Comparison of ENCODE assay signal across 23 mouse cellular contexts in the genomic region with DNA sequence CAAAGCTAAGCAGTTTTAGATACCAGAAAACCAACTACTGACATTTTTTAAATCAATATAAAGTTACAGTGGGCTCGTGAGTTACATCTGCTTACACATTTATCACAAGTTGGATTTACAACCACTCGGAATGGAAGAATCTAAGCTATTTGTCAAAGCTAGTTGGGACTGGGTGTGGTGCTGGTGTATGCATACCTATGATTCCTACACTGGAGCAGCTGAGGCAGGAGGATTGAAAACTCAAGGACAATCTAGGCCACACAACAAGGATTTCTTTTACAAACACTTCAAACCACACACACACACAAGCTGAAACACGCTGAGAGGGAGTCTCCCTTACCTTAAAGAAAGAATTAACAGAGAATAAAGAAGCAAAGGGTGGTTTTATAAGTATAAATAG. TPM values are rescaled to one million over a fixed set of nuclear protein-coding genes. Genes with fewer than 3 reads are reported as not detected.
DNase-seq lines count a peak whose midpoint lies in the region; TF ChIP-seq lines count a peak whose summit lies in the region.
"Had no signal": no experiment of that assay in that cellular context is flagged by ENCODE, and none has a peak within 500 bp of the region (broad histone marks: within the 10 kb centered on the region; RNA-seq: fewer than 3 reads in every experiment).

No protein-coding gene starts in this region.

- H3K9ac ChIP-seq in heart, adult 2 months (ENCODE audit: low read depth, low read length): no peak overlapping the region
- H3K9ac ChIP-seq: embryonic facial prominence, embryonic 12.5 days; forebrain, embryonic 13.5 days; forebrain, embryonic 15.5 days; forebrain, postnatal 0 days had no signal

- DNase-seq in heart, adult 11 months: peak; percentile 42
- DNase-seq in heart, adult 2 months: no peak
- DNase-seq in ES-CJ7 (ENCODE audit: low read depth, low spot score): peak; percentile 69
- peak; percentile 90 for DNase-seq in R1 (ENCODE audit: low read depth, low spot score)
- no peak for DNase-seq in layer of hippocampus, adult 9-10 months (ENCODE audit: low spot score)
- DNase-seq in cerebellum, postnatal 10 days: no peak
- DNase-seq: adrenal gland, adult 8-10 months; adrenal gland, postnatal 14 days; adrenal gland, postnatal 36 days; B cell, adult 2 months; cerebellum, adult 11-12 months; cerebellum, adult 2 months; cerebellum, adult 9-10 months; cerebellum, postnatal 14 days; cerebellum, postnatal 36 days; forebrain, postnatal 0 days had no signal

- TF ChIP-seq EP300 in heart, adult 2 months (IDR thresholded peaks at IDR 0.05; ENCODE audit: insufficient read depth, low read depth, low read length): no peak

- H3K27ac ChIP-seq in heart, adult 2 months: no peak overlapping the region
- H3K27ac ChIP-seq: embryonic facial prominence, embryonic 10.5 days; embryonic facial prominence, embryonic 12.5 days; forebrain, embryonic 13.5 days; forebrain, embryonic 15.5 days had no signal

- TF ChIP-seq CTCF in heart, adult 2 months (IDR thresholded peaks at IDR 0.05): no peak

- H3K4me3 ChIP-seq in heart, adult 2 months: no peak overlapping the region
- H3K4me3 ChIP-seq: embryonic facial prominence, embryonic 10.5 days; embryonic facial prominence, embryonic 12.5 days; forebrain, embryonic 13.5 days; forebrain, embryonic 15.5 days had no signal

- H3K79me2 ChIP-seq in heart, adult 2 months (replicated peaks; ENCODE audit: control insufficient read depth, insufficient read depth, low read length): no peaks in the 10 kb centered on the region

- WGBS in heart, adult 2 months: 83% methylated on average over 3 of the region's 3 CpGs

- no peaks in the 10 kb centered on the region; the same call in 1 of the 2 replicates for H3K4me1 ChIP-seq in heart, adult 2 months (ENCODE audit: control insufficient read depth, insufficient read depth, low read length)

- no peak for TF ChIP-seq POLR2A in heart, adult 2 months (IDR thresholded peaks at IDR 0.05; ENCODE audit: insufficient read depth, low read depth, low read length)

- intact Hi-C loops in heart, adult 2 months (cut with DNase I): no loop called here

- H3K36me3 ChIP-seq in heart, adult 2 months (ENCODE audit: control insufficient read depth, insufficient read depth, low read length): no peaks in the 10 kb centered on the region
- H3K36me3 ChIP-seq: forebrain, embryonic 15.5 days had no signal

- no peaks in the 10 kb centered on the region for H3K27me3 ChIP-seq in heart, adult 2 months (ENCODE audit: control insufficient read depth, insufficient read depth, low read length)
- H3K27me3 ChIP-seq: CH12.LX; embryonic facial prominence, embryonic 12.5 days; forebrain, embryonic 13.5 days; forebrain, embryonic 15.5 days; Patski had no signal

RNA-seq across cellular contexts. Expression of a gene that starts 40.1 kb away (rescaled TPM):
- 1 to 10 TPM; 1.9 to 2.4 TPM for total RNA-seq in heart, adult 2 months (2021)
- polyA plus RNA-seq in heart, adult 2 months (2012; rRNA removed): 1.5 and 1.8 TPM in 2 replicates
- polyA plus RNA-seq: activated CD4-positive, CD25-positive, alpha-beta regulatory T cell, adult 4 months had no signal

Comparison
In these comparisons a context has a peak if more than half of its experiments do, and no peak if none do; other contexts are left out.
1. DNase-seq: peak in heart, adult 11 months (single experiment), ES-CJ7 (single experiment) and R1 (single experiment); none in heart, adult 2 months (0 of 2), layer of hippocampus, adult 9-10 months (single experiment) and cerebellum, postnatal 10 days (0 of 2).